ENCODE assay signal across 8 mouse cellular contexts in genomic region chr13:23740256-23740840, GRCm38 (mm10). TPM values are rescaled to one million over a fixed set of nuclear protein-coding genes. Genes with fewer than 3 reads are reported as not detected.
DNase-seq lines count a peak whose midpoint lies in the region; ATAC-seq and TF ChIP-seq lines count a peak whose summit lies in the region.

No protein-coding gene starts in this region.

- DNase-seq in lung, adult 18-20 months, result no peak
- no peak for DNase-seq in cerebellum, postnatal 25 days
- DNase-seq in adrenal gland, postnatal 14 days, result no peak
- no peak for DNase-seq in frontal cortex, postnatal 14 days (ENCODE audit: low spot score in 2 of 2)

- no peaks in the 10 kb centered on the region for H3K9me3 ChIP-seq in lung, embryonic 15.5 days
- no peaks in the 10 kb centered on the region for H3K9me3 ChIP-seq in embryonic facial prominence, embryonic 13.5 days
- H3K9me3 ChIP-seq in intestine, postnatal 0 days (ENCODE audit: control insufficient read depth), result no peaks in the 10 kb centered on the region

- H3K36me3 ChIP-seq in lung, embryonic 15.5 days, result no peaks in the 10 kb centered on the region
- no peaks in the 10 kb centered on the region for H3K36me3 ChIP-seq in embryonic facial prominence, embryonic 13.5 days
- H3K36me3 ChIP-seq in intestine, postnatal 0 days (ENCODE audit: control insufficient read depth, insufficient read depth), result no peaks in the 10 kb centered on the region
- no peaks in the 10 kb centered on the region for H3K36me3 ChIP-seq in small intestine, adult 2 months (ENCODE audit: control insufficient read depth, insufficient read depth, low read length)

- ATAC-seq in lung, embryonic 15.5 days (ENCODE audit: borderline replicate concordance, extremely low read depth, low FRiP score, low TSS enrichment), result no peak
- ATAC-seq in embryonic facial prominence, embryonic 13.5 days (ENCODE audit: insufficient number of reproducible peaks, insufficient read depth, low FRiP score, low TSS enrichment, low read depth), result no peak
- no peak for ATAC-seq in intestine, postnatal 0 days

- no peak for TF ChIP-seq POLR2A in small intestine, adult 2 months (IDR thresholded peaks at IDR 0.05; ENCODE audit: low read depth, low read length)

- H3K27me3 ChIP-seq in lung, embryonic 15.5 days, result no peaks in the 10 kb centered on the region
- H3K27me3 ChIP-seq in embryonic facial prominence, embryonic 13.5 days, result no peaks in the 10 kb centered on the region
- no peaks in the 10 kb centered on the region for H3K27me3 ChIP-seq in intestine, postnatal 0 days (replicated peaks; ENCODE audit: control insufficient read depth, insufficient read depth, low read length)
- no peaks in the 10 kb centered on the region for H3K27me3 ChIP-seq in small intestine, adult 2 months (ENCODE audit: control insufficient read depth, insufficient read depth, low read length)

- peak overlapping the region; percentile 100 for H3K27ac ChIP-seq in lung, embryonic 15.5 days
- peak overlapping the region; percentile 99 for H3K27ac ChIP-seq in embryonic facial prominence, embryonic 13.5 days
- H3K27ac ChIP-seq in intestine, postnatal 0 days (ENCODE audit: low read depth, low read length), result peak overlapping the region; percentile 97
- H3K27ac ChIP-seq in small intestine, adult 2 months (ENCODE audit: insufficient read depth, low read depth, low read length), result peak overlapping the region; percentile 99

- no peak for TF ChIP-seq CTCF in intestine, postnatal 0 days (IDR thresholded peaks at IDR 0.05; ENCODE audit: low read depth)
- TF ChIP-seq CTCF in small intestine, adult 2 months (IDR thresholded peaks at IDR 0.05; ENCODE audit: extremely low read depth, insufficient read length, insufficient replicate concordance, low read depth, low read length), result no peak

- WGBS in lung, embryonic 15.5 days, result 15% methylated on average over 13 of the region's 13 CpGs
- 25% methylated on average over 13 of the region's 13 CpGs for WGBS in embryonic facial prominence, embryonic 13.5 days
- WGBS in intestine, postnatal 0 days, result 20% methylated on average over 13 of the region's 13 CpGs
- WGBS in small intestine, adult 2 months, result 13% methylated on average over 13 of the region's 13 CpGs

- peak overlapping the region; percentile 64 for H3K4me3 ChIP-seq in lung, embryonic 15.5 days
- H3K4me3 ChIP-seq in embryonic facial prominence, embryonic 13.5 days, result peak overlapping the region; percentile 65
- peak overlapping the region; percentile 60 for H3K4me3 ChIP-seq in intestine, postnatal 0 days (ENCODE audit: low read depth, low read length)
- H3K4me3 ChIP-seq in small intestine, adult 2 months (ENCODE audit: low read depth, low read length), result no peak overlapping the region

- H3K9ac ChIP-seq in lung, embryonic 15.5 days, result peak overlapping the region; percentile 96
- H3K9ac ChIP-seq in embryonic facial prominence, embryonic 13.5 days, result peak overlapping the region; percentile 89
- H3K9ac ChIP-seq in intestine, postnatal 0 days (ENCODE audit: low read depth, low read length), result peak overlapping the region; percentile 90

- H3K4me1 ChIP-seq in lung, embryonic 15.5 days, result peaks cover 14% of the 10 kb centered on the region; the same call in 1 of the 2 replicates
- peaks cover 17% of the 10 kb centered on the region for H3K4me1 ChIP-seq in embryonic facial prominence, embryonic 13.5 days
- H3K4me1 ChIP-seq in intestine, postnatal 0 days (replicated peaks; ENCODE audit: control insufficient read depth, insufficient read depth, low read length), result no peaks in the 10 kb centered on the region
- H3K4me1 ChIP-seq in small intestine, adult 2 months (ENCODE audit: control insufficient read depth, insufficient read depth, insufficient read length, low read length), result no peaks in the 10 kb centered on the region

- H3K4me2 ChIP-seq in lung, embryonic 15.5 days, result peak overlapping the region; percentile 95
- peak overlapping the region; percentile 97 for H3K4me2 ChIP-seq in embryonic facial prominence, embryonic 13.5 days
- peak overlapping the region; percentile 85 for H3K4me2 ChIP-seq in intestine, postnatal 0 days (replicated peaks; ENCODE audit: low read depth)

RNA-seq across cellular contexts. Expression of gene Hist1h1c, which starts 1.7 kb away (rescaled TPM):
- 36.2 and 37.0 TPM in 2 replicates for polyA plus RNA-seq in lung, embryonic 15.5 days (2015; fragmentation: Nextera tagmentation; extraction: Ambion mirVana)
- 25.0 and 28.9 TPM in 2 replicates for polyA plus RNA-seq in embryonic facial prominence, embryonic 13.5 days (2015; fragmentation: Nextera tagmentation; extraction: Ambion mirVana)
- polyA plus RNA-seq in intestine, postnatal 0 days (2015; fragmentation: Nextera tagmentation; extraction: Ambion mirVana), result 105 and 107 TPM in 2 replicates
- polyA plus RNA-seq in small intestine, adult 2 months (2012; rRNA removed), result 25.6 and 68.0 TPM in 2 replicates
- total RNA-seq in adrenal gland, postnatal 14 days (2021), result 300 and 304 TPM in 2 replicates

RNA-seq across cellular contexts. Expression of gene Hist1h3c, which starts 5.1 kb away (rescaled TPM):
- polyA plus RNA-seq in lung, embryonic 15.5 days (2015; fragmentation: Nextera tagmentation; extraction: Ambion mirVana), result 12.0 and 13.7 TPM in 2 replicates
- 11.3 and 14.4 TPM in 2 replicates for polyA plus RNA-seq in embryonic facial prominence, embryonic 13.5 days (2015; fragmentation: Nextera tagmentation; extraction: Ambion mirVana)
- polyA plus RNA-seq in intestine, postnatal 0 days (2015; fragmentation: Nextera tagmentation; extraction: Ambion mirVana), result 1.2 and 1.4 TPM in 2 replicates
- polyA plus RNA-seq in small intestine, adult 2 months (2012; rRNA removed), result 39.3 and 49.1 TPM in 2 replicates
- 82.5 and 109 TPM in 2 replicates for total RNA-seq in adrenal gland, postnatal 14 days (2021)

RNA-seq across cellular contexts. Expression of gene Hist1h2bb, which starts 6.2 kb away (rescaled TPM):
- polyA plus RNA-seq in lung, embryonic 15.5 days (2015; fragmentation: Nextera tagmentation; extraction: Ambion mirVana), result 3.2 and 4.1 TPM in 2 replicates
- 3.5 and 4.2 TPM in 2 replicates for polyA plus RNA-seq in embryonic facial prominence, embryonic 13.5 days (2015; fragmentation: Nextera tagmentation; extraction: Ambion mirVana)
- polyA plus RNA-seq in intestine, postnatal 0 days (2015; fragmentation: Nextera tagmentation; extraction: Ambion mirVana), result 0.37 and 0.48 TPM in 2 replicates
- polyA plus RNA-seq in small intestine, adult 2 months (2012; rRNA removed), result 17.8 and 19.7 TPM in 2 replicates
- total RNA-seq in adrenal gland, postnatal 14 days (2021), result 125 and 171 TPM in 2 replicates

RNA-seq across cellular contexts. Expression of gene Hist1h2ab, which starts 10.6 kb away (rescaled TPM):
- polyA plus RNA-seq in lung, embryonic 15.5 days (2015; fragmentation: Nextera tagmentation; extraction: Ambion mirVana), result 74.3 and 83.5 TPM in 2 replicates
- 53.1 and 58.6 TPM in 2 replicates for polyA plus RNA-seq in embryonic facial prominence, embryonic 13.5 days (2015; fragmentation: Nextera tagmentation; extraction: Ambion mirVana)
- 11.7 and 12.1 TPM in 2 replicates for polyA plus RNA-seq in intestine, postnatal 0 days (2015; fragmentation: Nextera tagmentation; extraction: Ambion mirVana)
- 32.5 and 55.3 TPM in 2 replicates for polyA plus RNA-seq in small intestine, adult 2 months (2012; rRNA removed)
- 157 and 198 TPM in 2 replicates for total RNA-seq in adrenal gland, postnatal 14 days (2021)

RNA-seq across cellular contexts. Expression of gene Hist1h3b, which starts 11.7 kb away (rescaled TPM):
- polyA plus RNA-seq in lung, embryonic 15.5 days (2015; fragmentation: Nextera tagmentation; extraction: Ambion mirVana), result 12.0 and 18.6 TPM in 2 replicates
- 15.6 and 18.1 TPM in 2 replicates for polyA plus RNA-seq in embryonic facial prominence, embryonic 13.5 days (2015; fragmentation: Nextera tagmentation; extraction: Ambion mirVana)
- polyA plus RNA-seq in intestine, postnatal 0 days (2015; fragmentation: Nextera tagmentation; extraction: Ambion mirVana), result 1.3 and 1.5 TPM in 2 replicates
- 39.8 and 49.8 TPM in 2 replicates for polyA plus RNA-seq in small intestine, adult 2 months (2012; rRNA removed)
- 247 and 351 TPM in 2 replicates for total RNA-seq in adrenal gland, postnatal 14 days (2021)
